In the genomic region with DNA sequence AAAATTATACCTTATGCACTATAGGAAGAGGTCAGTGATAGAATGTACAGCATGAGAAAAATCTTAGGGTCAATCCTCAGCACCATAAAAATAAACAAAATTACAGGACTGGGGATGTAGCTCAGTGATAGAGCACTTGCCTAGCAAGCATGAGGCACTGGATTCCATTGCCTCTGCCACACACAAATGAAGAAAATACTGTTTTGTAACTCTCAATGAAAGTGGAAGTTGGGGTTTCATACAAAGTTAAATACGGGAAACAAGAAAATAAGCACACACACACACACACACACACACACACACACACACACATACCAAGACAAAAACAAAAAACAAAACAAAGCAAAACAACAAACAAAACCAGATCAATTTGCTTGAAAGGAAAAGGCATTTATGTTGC, we compare ENCODE assay signal across 26 mouse cellular contexts.
"Had no signal": no experiment of that assay in that cellular context is flagged by ENCODE, and none has a peak within 500 bp of the region (broad histone marks: within the 10 kb centered on the region; RNA-seq: fewer than 3 reads in every experiment).

No protein-coding gene starts in this region.

- H3K27ac ChIP-seq: heart, embryonic 10.5 days; hindbrain, embryonic 10.5 days; hindbrain, embryonic 12.5 days; hindbrain, embryonic 14.5 days; intestine, embryonic 15.5 days; kidney, embryonic 15.5 days; kidney, postnatal 0 days; limb, embryonic 13.5 days; limb, embryonic 15.5 days; liver, embryonic 12.5 days; liver, embryonic 14.5 days had no signal

- H3K4me1 ChIP-seq: heart, embryonic 10.5 days; heart, embryonic 12.5 days; hindbrain, embryonic 10.5 days; hindbrain, embryonic 12.5 days; intestine, embryonic 15.5 days; kidney, embryonic 15.5 days; limb, embryonic 13.5 days; limb, embryonic 15.5 days; liver, embryonic 12.5 days had no signal

- ATAC-seq: hindbrain, embryonic 16.5 days; inflammation-experienced regulatory T-cells, adult 6 months; intestine, embryonic 15.5 days; intestine, postnatal 0 days; liver, embryonic 12.5 days had no signal

- DNase-seq: gastrocnemius, postnatal 14 days; gastrocnemius, postnatal 36 days; heart, postnatal 10 days; heart, postnatal 4 days; kidney, adult 18-20 months; kidney, adult 9 months; kidney, postnatal 14 days; kidney, postnatal 36 days; layer of hippocampus, adult 9-11 months; layer of hippocampus, postnatal 36 days; left cerebral cortex, postnatal 4 days had no signal

- H3K27me3 ChIP-seq: heart, embryonic 12.5 days; hindbrain, embryonic 12.5 days; intestine, embryonic 15.5 days; kidney, embryonic 15.5 days; limb, embryonic 13.5 days; limb, embryonic 15.5 days; liver, embryonic 12.5 days had no signal

- H3K4me3 ChIP-seq: heart, embryonic 10.5 days; heart, embryonic 12.5 days; hindbrain, embryonic 10.5 days; hindbrain, embryonic 12.5 days; intestine, embryonic 15.5 days; kidney, embryonic 15.5 days; limb, embryonic 13.5 days; limb, embryonic 15.5 days; liver, embryonic 12.5 days had no signal

- H3K9ac ChIP-seq: heart, embryonic 12.5 days; hindbrain, embryonic 12.5 days; hindbrain, embryonic 14.5 days; intestine, embryonic 15.5 days; kidney, embryonic 15.5 days; limb, embryonic 13.5 days; limb, embryonic 15.5 days; liver, embryonic 12.5 days; liver, embryonic 14.5 days had no signal

- H3K36me3 ChIP-seq: heart, embryonic 10.5 days; heart, embryonic 12.5 days; hindbrain, embryonic 10.5 days; hindbrain, embryonic 12.5 days; intestine, embryonic 15.5 days; kidney, embryonic 15.5 days; limb, embryonic 13.5 days; limb, embryonic 15.5 days; liver, embryonic 12.5 days had no signal
